Mouse (Mus musculus) MEL (cell line): ENCODE results near the gene Mettl17. TPM values are rescaled to one million over a fixed set of nuclear protein-coding genes. Genes with fewer than 3 reads are reported as not detected.

Source experiments
- DNase-seq: peaks from one replicate; pipeline ENCODE4 v3.0.0; 2011; ENCODE audit warnings: low read depth, low spot score
- H3K27ac ChIP-seq: 2 replicates; pipeline ENCODE4 v1.5.1; 2012; ENCODE audit warnings: low read depth, mild to moderate bottlenecking, control low read depth, low read length, moderate library complexity; ENCODE audit not compliant: control insufficient read depth
- H3K27me3 ChIP-seq, 2 experiments: fragments of 150-350 bp in 1 of 2; sonication (generic) in 1 of 2; 2 replicates each; pipeline ENCODE4 v1.6.1; 2012; ENCODE audit warnings: low read length in 2 of 2, mild to moderate bottlenecking in 2 of 2, improper control_type of control experiment in 1 of 2, moderate library complexity in 1 of 2; ENCODE audit not compliant: insufficient read depth in 2 of 2, control insufficient read depth in 1 of 2
- H3K36me3 ChIP-seq, 2 experiments: 2 replicates each; pipeline ENCODE4 v1.6.1; 2012 to 2014; ENCODE audit warnings: low read length in 2 of 2, improper control_type of control experiment in 1 of 2, inconsistent platforms in 1 of 2, mild to moderate bottlenecking in 1 of 2; ENCODE audit not compliant: insufficient read depth in 2 of 2, control insufficient read depth in 1 of 2
- H3K4me1 ChIP-seq, 2 experiments: fragments of 150-350 bp in 1 of 2; sonication (generic) in 1 of 2; 2 replicates each; pipeline ENCODE4 v1.6.1; 2012; ENCODE audit warnings: low read length in 2 of 2, improper control_type of control experiment in 1 of 2, mild to moderate bottlenecking in 1 of 2; ENCODE audit not compliant: insufficient read depth in 2 of 2, control insufficient read depth in 1 of 2
- H3K4me3 ChIP-seq, 2 experiments: fragments of 150-350 bp in 1 of 2; sonication (generic) in 1 of 2; 2 replicates each; pipeline ENCODE4 v1.5.1; 2012; ENCODE audit warnings: low read depth in 2 of 2, low read length in 2 of 2, mild to moderate bottlenecking in 2 of 2, moderate library complexity in 2 of 2, control low read depth in 1 of 2, improper control_type of control experiment in 1 of 2; ENCODE audit not compliant: control insufficient read depth in 1 of 2, insufficient read depth in 1 of 2
- H3K79me2 ChIP-seq: 2 replicates; pipeline ENCODE4 v1.6.1; 2012; ENCODE audit warnings: mild to moderate bottlenecking, low read length, moderate library complexity; ENCODE audit not compliant: control insufficient read depth, poor library complexity, insufficient read depth
- H3K9ac ChIP-seq: 2 replicates; pipeline ENCODE4 v1.6.1; 2012; ENCODE audit warnings: low read depth, mild to moderate bottlenecking, control low read depth, low read length, moderate library complexity; ENCODE audit not compliant: control insufficient read depth, poor library complexity, severe bottlenecking
- H3K9me3 ChIP-seq: fragments of 150-350 bp; sonication (generic); replicated peaks from 2 replicates; pipeline ENCODE4 v1.6.1; 2012; ENCODE audit warnings: mild to moderate bottlenecking, low read length, improper control_type of control experiment, moderate library complexity; ENCODE audit not compliant: insufficient read depth
- BHLHE40 ChIP-seq: IDR thresholded peaks from 2 replicates; pipeline ENCODE4 v1.6.1; 2012; ENCODE audit warnings: low read depth, mild to moderate bottlenecking, inconsistent platforms, low read length, improper control_type of control experiment, borderline replicate concordance
- CHD1 ChIP-seq: IDR thresholded peaks from 2 replicates; pipeline ENCODE4 v1.6.1; 2012; ENCODE audit warnings: low read depth, mild to moderate bottlenecking, inconsistent platforms, low read length, improper control_type of control experiment
- CHD2 ChIP-seq: IDR thresholded peaks from 2 replicates; pipeline ENCODE4 v1.6.1; 2011; ENCODE audit warnings: low read length, improper control_type of control experiment
- EP300 ChIP-seq, 2 experiments: IDR thresholded peaks; 2 replicates each; pipeline ENCODE4 v1.6.1; 2011; ENCODE audit warnings: improper control_type of control experiment in 2 of 2, low read length in 2 of 2, low read depth in 1 of 2, mild to moderate bottlenecking in 1 of 2
- GATA1 ChIP-seq: IDR thresholded peaks from 2 replicates; pipeline ENCODE4 v1.6.1; 2011; ENCODE audit warnings: low read depth, low read length, improper control_type of control experiment
- HCFC1 ChIP-seq: IDR thresholded peaks from 2 replicates; pipeline ENCODE4 v1.6.1; 2012; ENCODE audit warnings: low read depth, mild to moderate bottlenecking, inconsistent platforms, low read length, improper control_type of control experiment, moderate library complexity
- JUND ChIP-seq: IDR thresholded peaks from 2 replicates; pipeline ENCODE4 v1.6.1; 2011; ENCODE audit warnings: low read depth, mild to moderate bottlenecking, improper control_type of control experiment, low read length
- MAX ChIP-seq: IDR thresholded peaks from 2 replicates; pipeline ENCODE4 v1.6.1; 2011; ENCODE audit warnings: low read length, improper control_type of control experiment
- MXI1 ChIP-seq: IDR thresholded peaks from 2 replicates; pipeline ENCODE4 v1.6.1; 2011; ENCODE audit warnings: mild to moderate bottlenecking, low read depth, low read length, improper control_type of control experiment
- MYC ChIP-seq: IDR thresholded peaks from 2 replicates; pipeline ENCODE4 v1.6.1; 2011; ENCODE audit warnings: low read depth, mild to moderate bottlenecking, low read length, improper control_type of control experiment, moderate library complexity
- NRF1 ChIP-seq: IDR thresholded peaks from 2 replicates; pipeline ENCODE4 v1.6.1; 2014; ENCODE audit warnings: low read depth, mild to moderate bottlenecking, inconsistent platforms, low read length, improper control_type of control experiment, moderate library complexity; ENCODE audit not compliant: poor library complexity, insufficient read depth, severe bottlenecking
- POLR2AphosphoS2 ChIP-seq: IDR thresholded peaks from 2 replicates; pipeline ENCODE4 v1.6.1; 2011; ENCODE audit warnings: low read length, improper control_type of control experiment
- RAD21 ChIP-seq: IDR thresholded peaks from 2 replicates; pipeline ENCODE4 v1.6.1; 2011; ENCODE audit warnings: mild to moderate bottlenecking, low read depth, low read length, improper control_type of control experiment
- TAL1 ChIP-seq: IDR thresholded peaks from 2 replicates; pipeline ENCODE4 v1.6.1; 2012; ENCODE audit warnings: mild to moderate bottlenecking, inconsistent platforms, low read length, moderate library complexity, mixed read lengths
- TBP ChIP-seq: IDR thresholded peaks from 2 replicates; pipeline ENCODE4 v1.8.0; 2011; ENCODE audit warnings: low read depth, low read length, improper control_type of control experiment
- TCF12 ChIP-seq: IDR thresholded peaks from 2 replicates; pipeline ENCODE4 v1.6.1; 2014; ENCODE audit warnings: low read depth, mild to moderate bottlenecking, inconsistent platforms, low read length, improper control_type of control experiment, moderate library complexity
- UBTF ChIP-seq: IDR thresholded peaks from 2 replicates; pipeline ENCODE4 v1.6.1; 2012; ENCODE audit warnings: low read depth, mild to moderate bottlenecking, inconsistent platforms, low read length, improper control_type of control experiment, moderate library complexity, borderline replicate concordance; ENCODE audit not compliant: insufficient read depth
- USF1 ChIP-seq: IDR thresholded peaks from 2 replicates; pipeline ENCODE4 v1.6.1; 2014; ENCODE audit warnings: low read depth, mild to moderate bottlenecking, inconsistent platforms, low read length, improper control_type of control experiment, moderate library complexity
- ZMIZ1 ChIP-seq: IDR thresholded peaks from 2 replicates; pipeline ENCODE4 v1.6.1; 2012; ENCODE audit warnings: low read depth, mild to moderate bottlenecking, inconsistent platforms, low read length, improper control_type of control experiment, moderate library complexity
- ZNF384 ChIP-seq: IDR thresholded peaks from 2 replicates; pipeline ENCODE4 v1.6.1; 2012; ENCODE audit warnings: low read depth, mild to moderate bottlenecking, inconsistent platforms, low read length, improper control_type of control experiment
- polyA plus RNA-seq, 2 experiments: library from polyadenylated mRNA; stranded (reverse) in 1 of 2; unstranded in 1 of 2; fragments of >175 nt in 1 of 2; fragments of >200 nt in 1 of 2; gene quantifications; 2 replicates each; pipeline versions ENCODE4 v1.2.1 to v1.2.4; 2012; ENCODE audit warnings: low replicate concordance in 2 of 2, low read depth in 1 of 2; ENCODE audit not compliant: insufficient read length in 2 of 2, insufficient read depth in 1 of 2, missing spikeins in 1 of 2
- total RNA-seq: library from RNA; depleted of rRNA; stranded (reverse); fragments of 300-350 nt; gene quantifications from 2 replicates; pipeline ENCODE4 v1.2.3, GENCODE M21; 2012

Mettl17 gene
- total and polyA plus RNA-seq, 3 experiments, result 28.3 to 54.4 TPM; not detected in 1

- no peaks in the 10 kb centered on the region for H3K27me3 ChIP-seq
- H3K9ac ChIP-seq, result no peak overlapping the region
- H3K36me3 ChIP-seq, result peaks cover 0 to 8% of the 10 kb centered on the region in 2 experiments; a peak in 2 of 4 replicates
- TF ChIP-seq CHD1 (no peak), HCFC1 (no peak), MYC (no peak), CHD2 (no peak), EP300 (IDR thresholded peaks at IDR 0.05; ENCODE audit: low read depth in 1 of 2, low read length in 2 of 2) (no peak), NRF1 (no peak), POLR2AphosphoS2 (no peak), BHLHE40 (no peak), USF1 (no peak), ZNF384 (no peak), UBTF (no peak), MXI1 (no peak)
- no peaks in the 10 kb centered on the region for H3K9me3 ChIP-seq
- no peak overlapping the region for H3K27ac ChIP-seq
- peaks cover 3 to 17% of the 10 kb centered on the region in 2 experiments; a peak in 3 of 4 replicates for H3K4me1 ChIP-seq
- DNase-seq, result no peak
- H3K4me3 ChIP-seq, result no peak overlapping the region
- no peaks in the 10 kb centered on the region for H3K79me2 ChIP-seq
Measured at GRCm38 (mm10) chr14:51895071-51895470, 10.4 kb downstream of the Mettl17 start.

- TF ChIP-seq EP300 (IDR thresholded peaks at IDR 0.05; ENCODE audit: low read depth in 1 of 2, low read length in 2 of 2) (peak in 1 of 2 experiments; percentile 75; a peak in 3 of 4 replicates), RAD21 (no peak), USF1 (no peak), TCF12 (peak; percentile 58), GATA1 (peak; percentile 45; the same call in 1 of the 2 replicates), MAX (no peak), JUND (no peak), TAL1 (peak; percentile 64), ZMIZ1 (no peak), TBP (no peak)
- no peak overlapping the region for H3K27ac ChIP-seq
- peaks cover 3 to 17% of the 10 kb centered on the region in 2 experiments; a peak in 3 of 4 replicates for H3K4me1 ChIP-seq
- no peaks in the 10 kb centered on the region for H3K27me3 ChIP-seq
- peaks cover 0 to 8% of the 10 kb centered on the region in 2 experiments; a peak in 2 of 4 replicates for H3K36me3 ChIP-seq
- DNase-seq, result peak; percentile 52
- H3K4me3 ChIP-seq, result no peak overlapping the region
- no peak overlapping the region for H3K9ac ChIP-seq
- H3K9me3 ChIP-seq, result no peaks in the 10 kb centered on the region
- no peaks in the 10 kb centered on the region for H3K79me2 ChIP-seq
Measured at GRCm38 (mm10) chr14:51896019-51896418, 11.4 kb downstream of the Mettl17 start.
